Comparison of ENCODE assay signal across 24 mouse cellular contexts in the genomic region with DNA sequence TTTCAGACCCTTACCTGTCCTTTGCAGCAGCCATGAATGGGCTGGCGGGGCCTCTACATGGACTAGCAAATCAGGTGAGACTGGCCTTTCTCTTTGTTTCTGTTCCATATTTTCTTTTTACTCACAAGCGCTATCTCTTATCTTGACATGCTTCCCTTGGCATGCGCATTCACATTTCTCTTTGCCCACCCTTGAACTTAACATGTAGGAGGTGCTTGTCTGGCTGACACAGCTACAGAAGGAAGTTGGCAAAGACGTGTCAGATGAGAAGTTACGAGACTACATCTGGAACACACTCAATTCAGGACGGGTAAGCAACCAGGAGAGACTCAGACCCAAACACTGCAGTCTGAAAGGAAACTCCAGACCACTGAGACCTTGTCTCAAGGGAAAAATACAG. TPM values are rescaled to one million over a fixed set of nuclear protein-coding genes. Genes with fewer than 3 reads are reported as not detected.
DNase-seq lines count a peak whose midpoint lies in the region; ATAC-seq and TF ChIP-seq lines count a peak whose summit lies in the region.
"Had no signal": no experiment of that assay in that cellular context is flagged by ENCODE, and none has a peak within 500 bp of the region (broad histone marks: within the 10 kb centered on the region; RNA-seq: fewer than 3 reads in every experiment).

No protein-coding gene starts in this region.

- H3K79me2 ChIP-seq in MEL (ENCODE audit: control insufficient read depth, insufficient read depth, low read length, poor library complexity): no peaks in the 10 kb centered on the region

- H3K4me3 ChIP-seq in MEL (ENCODE audit: control insufficient read depth in 1 of 2, insufficient read depth in 1 of 2, low read depth in 2 of 2, low read length in 2 of 2): no peak overlapping the region
- no peak overlapping the region for H3K4me3 ChIP-seq in kidney, embryonic 14.5 days (ENCODE audit: low read length)
- H3K4me3 ChIP-seq: embryonic facial prominence, embryonic 12.5 days; embryonic facial prominence, embryonic 15.5 days; forebrain, embryonic 15.5 days; heart, embryonic 12.5 days; kidney, embryonic 15.5 days had no signal

- no peaks in the 10 kb centered on the region for H3K4me1 ChIP-seq in MEL (ENCODE audit: control insufficient read depth in 1 of 2, insufficient read depth in 2 of 2, low read length in 2 of 2)
- H3K4me1 ChIP-seq in kidney, embryonic 14.5 days (ENCODE audit: control insufficient read depth, insufficient read depth, low read length): no peaks in the 10 kb centered on the region
- H3K4me1 ChIP-seq: embryonic facial prominence, embryonic 12.5 days; embryonic facial prominence, embryonic 15.5 days; forebrain, embryonic 15.5 days; kidney, embryonic 15.5 days had no signal

- peak; percentile 76 for DNase-seq in adrenal gland, adult 2 months
- DNase-seq in adrenal gland, postnatal 4 days (ENCODE audit: low spot score in 2 of 2): no peak
- no peak for DNase-seq in MEL (ENCODE audit: low read depth, low spot score)
- DNase-seq in adrenal gland, postnatal 10 days: peak; percentile 61
- DNase-seq in adrenal gland, postnatal 36 days: peak; percentile 49 to 64
- DNase-seq in thymus, postnatal 4 days: no peak

- H3K36me3 ChIP-seq in MEL (ENCODE audit: control insufficient read depth in 1 of 2, insufficient read depth in 2 of 2, low read length in 2 of 2): peaks cover 2 to 55% of the 10 kb centered on the region in 2 experiments; a peak in 3 of 4 replicates
- H3K36me3 ChIP-seq in kidney, embryonic 14.5 days (ENCODE audit: control insufficient read depth, insufficient read depth, low read length): peaks cover 82% of the 10 kb centered on the region

- H3K27ac ChIP-seq in MEL (ENCODE audit: control insufficient read depth, low read depth, low read length): no peak overlapping the region
- H3K27ac ChIP-seq in kidney, embryonic 14.5 days (ENCODE audit: low read depth, low read length): no peak overlapping the region
- H3K27ac ChIP-seq: embryonic facial prominence, embryonic 12.5 days; embryonic facial prominence, embryonic 15.5 days; forebrain, embryonic 15.5 days; hindbrain, embryonic 14.5 days; hindbrain, postnatal 0 days; kidney, embryonic 15.5 days had no signal

- no peak for TF ChIP-seq RAD21 in MEL (IDR thresholded peaks at IDR 0.05; ENCODE audit: low read depth, low read length)

- WGBS in kidney, embryonic 14.5 days: 88% methylated on average over 6 of the region's 6 CpGs

- H3K9me3 ChIP-seq in MEL (replicated peaks; ENCODE audit: insufficient read depth, low read length): no peaks in the 10 kb centered on the region
- no peaks in the 10 kb centered on the region for H3K9me3 ChIP-seq in kidney, embryonic 14.5 days (ENCODE audit: control insufficient read depth, low read length)
- H3K9me3 ChIP-seq: embryonic facial prominence, embryonic 12.5 days; embryonic facial prominence, embryonic 15.5 days; forebrain, embryonic 15.5 days; G1E; heart, embryonic 12.5 days; kidney, embryonic 15.5 days had no signal

- no peak for TF ChIP-seq CTCF in MEL (IDR thresholded peaks at IDR 0.05 in 2 of 3, conservative IDR thresholded peaks at IDR 0.05 in 1 of 3; ENCODE audit: control insufficient read depth in 1 of 3, insufficient read depth in 1 of 3, low read depth in 2 of 3, low read length in 3 of 3, poor library complexity in 1 of 3, severe bottlenecking in 1 of 3)

- peak in 1 of 2 experiments; percentile 29; a peak in 1 of 4 replicates for TF ChIP-seq POLR2A in MEL (IDR thresholded peaks at IDR 0.05; ENCODE audit: control insufficient read depth in 1 of 2, insufficient read depth in 1 of 2, low read depth in 1 of 2, low read length in 2 of 2, poor library complexity in 1 of 2)

- no peaks in the 10 kb centered on the region for H3K27me3 ChIP-seq in MEL (ENCODE audit: control insufficient read depth in 1 of 2, insufficient read depth in 2 of 2, low read length in 2 of 2)
- no peaks in the 10 kb centered on the region for H3K27me3 ChIP-seq in kidney, embryonic 14.5 days (ENCODE audit: control insufficient read depth, insufficient read depth, low read length)
- H3K27me3 ChIP-seq: CH12.LX; embryonic facial prominence, embryonic 12.5 days; embryonic facial prominence, embryonic 15.5 days; forebrain, embryonic 15.5 days; heart, embryonic 12.5 days; kidney, embryonic 15.5 days had no signal

- no peak for ATAC-seq in kidney, embryonic 14.5 days (ENCODE audit: low FRiP score, low TSS enrichment)
- ATAC-seq: hindbrain, postnatal 0 days; inflammation-experienced regulatory T-cells, adult 6 months; intestine, embryonic 16.5 days had no signal

- no peak for TF ChIP-seq EP300 in MEL (IDR thresholded peaks at IDR 0.05; ENCODE audit: low read depth in 1 of 2, low read length in 2 of 2)

- no peak overlapping the region for H3K4me2 ChIP-seq in kidney, embryonic 14.5 days (replicated peaks; ENCODE audit: low read depth, low read length)
- H3K4me2 ChIP-seq: embryonic facial prominence, embryonic 12.5 days; embryonic facial prominence, embryonic 15.5 days; forebrain, embryonic 15.5 days; heart, embryonic 12.5 days; hindbrain, embryonic 14.5 days; kidney, embryonic 15.5 days had no signal

- H3K9ac ChIP-seq in MEL (ENCODE audit: control insufficient read depth, low read depth, low read length, poor library complexity, severe bottlenecking): no peak overlapping the region
- H3K9ac ChIP-seq in kidney, embryonic 14.5 days (ENCODE audit: low read depth, low read length): no peak overlapping the region
- H3K9ac ChIP-seq: embryonic facial prominence, embryonic 12.5 days; embryonic facial prominence, embryonic 15.5 days; forebrain, embryonic 15.5 days; heart, embryonic 12.5 days; hindbrain, embryonic 14.5 days; kidney, embryonic 15.5 days had no signal

TF ChIP-seq in MEL, 35 proteins besides CTCF, POLR2A, EP300 and RAD21 (continues in another document):
- TF ChIP-seq MAZ (IDR thresholded peaks at IDR 0.05; ENCODE audit: low read depth, low read length) (no peak), ZMIZ1 (IDR thresholded peaks at IDR 0.05; ENCODE audit: low read depth, low read length) (no peak), POLR2AphosphoS2 (IDR thresholded peaks at IDR 0.05; ENCODE audit: low read length) (peak; percentile 23; the same call in 1 of the 2 replicates), USF2 (IDR thresholded peaks at IDR 0.05; ENCODE audit: borderline replicate concordance in 1 of 2, insufficient read depth in 1 of 2, low read depth in 1 of 2, low read length in 2 of 2) (no peak), RCOR1 (IDR thresholded peaks at IDR 0.05; ENCODE audit: low read depth, low read length) (no peak), UBTF (IDR thresholded peaks at IDR 0.05; ENCODE audit: borderline replicate concordance, insufficient read depth, low read depth, low read length) (no peak)

RNA-seq across cellular contexts. Expression of gene Coq10a, which starts 9.6 kb away (rescaled TPM):
- total RNA-seq in adrenal gland, adult 2 months (2021): 10 to 100 TPM; 72.2 to 77.1 TPM
- 44.2 and 116 TPM in 2 replicates for polyA plus RNA-seq in adrenal gland, adult 2 months (2012; rRNA removed)
- 10 to 100 TPM; 48.3 to 62.1 TPM for total RNA-seq in adrenal gland, postnatal 4 days (2021)
- total RNA-seq in MEL (2012; rRNA removed): 6.8 and 7.7 TPM in 2 replicates
- 10 to 100 TPM in 1 of 2 experiments, not detected in 1; 14.1 TPM for polyA plus RNA-seq in MEL (2012; ENCODE audit: insufficient read depth in 1 of 2, insufficient read length in 2 of 2, low read depth in 1 of 2, low replicate concordance in 2 of 2, missing spikeins in 1 of 2)
- 100 to 1,000 TPM in 1 of 2 experiments, 10 to 100 TPM in 1; 99.9 to 128 TPM for total RNA-seq in adrenal gland, postnatal 10 days (2021)
- total RNA-seq in adrenal gland, postnatal 36 days (2021): 10 to 100 TPM; 70.3 to 83.5 TPM
- 15.5 and 18.6 TPM in 2 replicates for polyA plus RNA-seq in kidney, embryonic 14.5 days (2014; fragmentation: Nextera tagmentation; extraction: Ambion mirVana)

RNA-seq across cellular contexts. Expression of gene Ankrd52, which starts 17.7 kb away (rescaled TPM):
- total RNA-seq in adrenal gland, adult 2 months (2021): 10 to 100 TPM; 48.3 to 59.3 TPM
- 44.2 and 53.1 TPM in 2 replicates for polyA plus RNA-seq in adrenal gland, adult 2 months (2012; rRNA removed)
- 10 to 100 TPM; 71.5 to 75.1 TPM for total RNA-seq in adrenal gland, postnatal 4 days (2021)
- total RNA-seq in MEL (2012; rRNA removed): 9.5 and 10.0 TPM in 2 replicates
- 10 to 100 TPM in 1 of 2 experiments, not detected in 1; 39.9 TPM for polyA plus RNA-seq in MEL (2012; ENCODE audit: insufficient read depth in 1 of 2, insufficient read length in 2 of 2, low read depth in 1 of 2, low replicate concordance in 2 of 2, missing spikeins in 1 of 2)
- 10 to 100 TPM; 53.3 to 57.8 TPM for total RNA-seq in adrenal gland, postnatal 10 days (2021)
- 10 to 100 TPM; 56.4 to 70.6 TPM for total RNA-seq in adrenal gland, postnatal 36 days (2021)
- 12.7 and 19.3 TPM in 2 replicates for polyA plus RNA-seq in kidney, embryonic 14.5 days (2014; fragmentation: Nextera tagmentation; extraction: Ambion mirVana)

RNA-seq across cellular contexts. Expression of gene Cs, which starts 21.7 kb away (rescaled TPM):
- 100 to 1,000 TPM; 391 to 444 TPM for total RNA-seq in adrenal gland, adult 2 months (2021)
- polyA plus RNA-seq in adrenal gland, adult 2 months (2012; rRNA removed): 315 and 332 TPM in 2 replicates
- 100 to 1,000 TPM; 300 to 355 TPM for total RNA-seq in adrenal gland, postnatal 4 days (2021)
- total RNA-seq in MEL (2012; rRNA removed): 161 and 187 TPM in 2 replicates
- 100 to 1,000 TPM; 133 to 256 TPM for polyA plus RNA-seq in MEL (2012; ENCODE audit: insufficient read depth in 1 of 2, insufficient read length in 2 of 2, low read depth in 1 of 2, low replicate concordance in 2 of 2, missing spikeins in 1 of 2)
- 1,000 to 10,000 TPM; 1,048 to 1,207 TPM for total RNA-seq in adrenal gland, postnatal 10 days (2021)
- total RNA-seq in adrenal gland, postnatal 36 days (2021): 100 to 1,000 TPM; 369 to 370 TPM
- 135 and 225 TPM in 2 replicates for polyA plus RNA-seq in kidney, embryonic 14.5 days (2014; fragmentation: Nextera tagmentation; extraction: Ambion mirVana)

RNA-seq across cellular contexts. Expression of gene Cnpy2, which starts 37.0 kb away (rescaled TPM):
- total RNA-seq in adrenal gland, adult 2 months (2021): 100 to 1,000 TPM; 180 to 204 TPM
- 20.1 and 28.6 TPM in 2 replicates for polyA plus RNA-seq in adrenal gland, adult 2 months (2012; rRNA removed)
- total RNA-seq in adrenal gland, postnatal 4 days (2021): 100 to 1,000 TPM; 178 to 188 TPM
- 92.4 and 98.1 TPM in 2 replicates for total RNA-seq in MEL (2012; rRNA removed)
- 100 to 1,000 TPM in 1 of 2 experiments, not detected in 1; 107 TPM for polyA plus RNA-seq in MEL (2012; ENCODE audit: insufficient read depth in 1 of 2, insufficient read length in 2 of 2, low read depth in 1 of 2, low replicate concordance in 2 of 2, missing spikeins in 1 of 2)
- 100 to 1,000 TPM; 149 to 165 TPM for total RNA-seq in adrenal gland, postnatal 10 days (2021)
- 100 to 1,000 TPM; 170 to 204 TPM for total RNA-seq in adrenal gland, postnatal 36 days (2021)
- polyA plus RNA-seq in kidney, embryonic 14.5 days (2014; fragmentation: Nextera tagmentation; extraction: Ambion mirVana): 347 and 389 TPM in 2 replicates

RNA-seq across cellular contexts. Expression of gene Slc39a5, which starts 41.8 kb away (rescaled TPM):
- not detected for total RNA-seq in adrenal gland, adult 2 months (2021)
- not detected in 2 replicates for polyA plus RNA-seq in adrenal gland, adult 2 months (2012; rRNA removed)
- total RNA-seq in adrenal gland, postnatal 4 days (2021): 10 to 100 TPM in 1 of 2 experiments, 1 to 10 TPM in 1; 5.7 to 13.2 TPM
- total RNA-seq in MEL (2012; rRNA removed): not detected in 2 replicates
- not detected for polyA plus RNA-seq in MEL (2012; ENCODE audit: insufficient read depth in 1 of 2, insufficient read length in 2 of 2, low read depth in 1 of 2, low replicate concordance in 2 of 2, missing spikeins in 1 of 2)
- 1 to 10 TPM; 2.3 to 5.9 TPM for total RNA-seq in adrenal gland, postnatal 10 days (2021)
- not detected for total RNA-seq in adrenal gland, postnatal 36 days (2021)
- polyA plus RNA-seq in kidney, embryonic 14.5 days (2014; fragmentation: Nextera tagmentation; extraction: Ambion mirVana): 15.1 and 22.6 TPM in 2 replicates
- total RNA-seq: CH12.LX; G1E; gastrocnemius, postnatal 14 days; heart, adult 18-20 months; heart, postnatal 14 days; heart, postnatal 4 days had no signal
- polyA plus RNA-seq: embryonic facial prominence, embryonic 12.5 days; forebrain, embryonic 11.5 days; G1E; hindbrain, embryonic 11.5 days; hindbrain, embryonic 14.5 days; inflammation-experienced regulatory T-cells, adult 6 months had no signal

Comparison
In these comparisons a context has a peak if more than half of its experiments do, and no peak if none do; other contexts are left out.
1. DNase-seq: peak in adrenal gland, adult 2 months (single experiment), adrenal gland, postnatal 10 days (single experiment) and adrenal gland, postnatal 36 days (2 of 2); none in adrenal gland, postnatal 4 days (0 of 2), MEL (single experiment) and thymus, postnatal 4 days (single experiment).